Mouse (Mus musculus) T-cell, adult 2 months (primary cell): Measurements from ENCODE around the gene Vav3.
"Not testable (repeated sequence)": the region's sequence is repeated elsewhere in the genome, so short reads cannot be mapped to it uniquely, and the experiment has no call there.

Experiments
- DNase-seq: peaks from one replicate; pipeline ENCODE4 v3.0.0; 2022; ENCODE audit warnings: low spot score

The Vav3 gene

GRCm38 (mm10) chr3:109444077-109444476, 103.6 kb downstream of the Vav3 start:
- DNase-seq = no peak

DNA sequence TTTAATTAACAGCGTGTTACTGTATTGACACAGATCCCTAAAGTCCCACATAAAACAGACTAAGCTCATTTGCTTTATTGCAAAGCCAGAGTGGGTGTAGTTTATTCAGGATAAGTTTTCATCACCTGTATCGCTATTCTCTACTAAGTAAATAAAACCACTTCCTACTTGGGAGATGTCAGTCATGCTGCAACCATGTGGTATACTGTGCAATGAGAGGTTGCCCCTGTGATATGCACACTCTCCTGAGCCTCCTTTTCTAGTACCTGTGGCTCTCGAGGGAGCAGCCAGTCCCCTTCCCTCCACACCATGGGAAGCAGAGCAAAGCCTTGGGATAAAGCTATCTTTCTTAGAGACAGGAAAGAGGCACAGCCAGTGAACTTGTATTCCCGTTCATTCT, 106.5 kb downstream of the Vav3 start:
- no peak for DNase-seq

GRCm38 (mm10) chr3:109448249-109448648, 107.8 kb downstream of the Vav3 start:
- not testable (repeated sequence) for DNase-seq

DNA sequence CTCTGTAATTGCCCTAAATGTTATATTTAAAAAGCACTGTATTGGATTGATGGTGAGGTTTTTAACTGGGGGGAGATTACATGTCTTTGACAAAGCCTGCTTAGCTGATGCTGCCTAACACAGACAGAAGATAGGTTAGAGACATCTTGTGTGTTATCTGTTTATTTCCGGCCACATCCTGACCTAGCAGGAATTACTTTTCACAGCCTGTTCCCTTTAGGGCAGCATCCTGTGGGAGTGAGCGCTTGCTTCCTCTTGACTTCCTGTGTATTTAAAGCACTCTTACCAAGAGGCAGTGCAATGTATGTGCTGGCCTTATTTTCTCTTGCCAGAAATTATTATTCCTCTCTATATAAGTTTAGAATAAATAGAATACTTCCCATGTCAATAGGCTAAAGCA, 111.5 kb downstream of the Vav3 start:
- no peak for DNase-seq

GRCm38 (mm10) chr3:109454633-109455032, 114.2 kb downstream of the Vav3 start:
- peak; percentile 15 for DNase-seq

GRCm38 (mm10) chr3:109456340-109456739, 115.9 kb downstream of the Vav3 start:
- no peak for DNase-seq

GRCm38 (mm10) chr3:109463684-109464083, 123.2 kb downstream of the Vav3 start:
- DNase-seq = no peak

- DNase-seq = no peak
Measured at GRCm38 (mm10) chr3:109464600-109464999, 124.1 kb downstream of the Vav3 start.

- DNase-seq = no peak
Measured at GRCm38 (mm10) chr3:109466541-109466940, 126.1 kb downstream of the Vav3 start.

DNA sequence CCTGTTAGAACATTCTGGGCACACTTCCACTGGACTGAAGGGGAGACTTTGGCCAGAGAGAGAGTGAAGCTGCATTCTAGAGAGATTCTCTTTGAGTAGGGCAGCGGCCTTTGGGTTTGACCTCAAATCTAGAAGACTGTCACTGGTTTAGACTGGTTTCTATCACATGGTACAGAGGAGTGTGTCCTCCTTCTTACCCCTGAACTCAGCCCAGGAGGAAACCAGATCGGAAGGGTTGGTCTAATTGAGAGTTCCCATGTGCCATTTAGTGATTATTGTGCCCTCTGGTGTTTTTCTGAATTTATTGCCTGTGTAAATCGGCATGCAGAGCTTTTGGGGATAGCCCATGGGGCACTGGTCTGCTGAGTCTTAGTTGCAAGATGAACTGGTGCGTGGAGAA, 126.8 kb downstream of the Vav3 start:
- DNase-seq = peak; percentile 4

DNA sequence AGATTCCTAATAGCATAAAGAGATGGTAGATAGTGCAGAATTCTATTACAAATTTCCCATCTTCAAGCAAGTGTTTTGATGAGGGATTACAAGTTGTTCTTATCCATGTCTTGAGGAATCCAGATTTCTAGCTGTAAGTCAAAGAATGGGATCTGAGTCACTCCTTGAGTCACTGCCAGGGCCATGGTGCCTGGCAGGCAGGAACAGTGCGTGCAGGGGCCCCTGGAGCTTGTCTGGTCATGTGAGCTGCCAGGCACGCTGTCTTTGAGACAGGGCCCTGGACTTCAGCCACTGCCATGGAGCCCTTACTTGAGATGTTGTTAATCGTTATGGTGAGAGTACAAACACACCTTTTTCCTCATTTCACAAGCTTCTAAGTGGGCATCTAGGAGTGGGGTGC, 129.0 kb downstream of the Vav3 start:
- no peak for DNase-seq

- no peak for DNase-seq
Measured at GRCm38 (mm10) chr3:109470651-109471255, 130.3 kb downstream of the Vav3 start.

DNA sequence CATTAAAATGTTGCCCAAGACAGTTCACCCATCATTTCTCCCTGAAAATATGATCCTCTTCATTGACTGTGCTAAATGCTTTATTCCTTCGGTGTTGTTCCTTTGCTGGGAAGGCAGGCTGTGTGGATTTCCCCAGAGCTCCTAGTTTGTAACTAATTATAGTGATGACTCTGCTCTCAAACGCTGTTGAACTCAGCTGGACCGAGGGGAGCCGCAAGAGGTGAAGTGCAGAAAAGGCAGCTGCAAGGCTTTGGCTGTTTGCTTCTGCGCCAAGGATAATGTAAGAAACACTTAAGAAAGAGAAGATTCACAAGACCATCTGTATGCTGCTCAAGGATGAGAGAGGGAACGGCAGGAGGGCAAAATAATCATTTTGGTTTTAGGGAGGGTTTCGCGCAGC, 136.1 kb downstream of the Vav3 start:
- DNase-seq = no peak

- DNase-seq = no peak
Measured at GRCm38 (mm10) chr3:109478297-109478696, 137.8 kb downstream of the Vav3 start.

DNA sequence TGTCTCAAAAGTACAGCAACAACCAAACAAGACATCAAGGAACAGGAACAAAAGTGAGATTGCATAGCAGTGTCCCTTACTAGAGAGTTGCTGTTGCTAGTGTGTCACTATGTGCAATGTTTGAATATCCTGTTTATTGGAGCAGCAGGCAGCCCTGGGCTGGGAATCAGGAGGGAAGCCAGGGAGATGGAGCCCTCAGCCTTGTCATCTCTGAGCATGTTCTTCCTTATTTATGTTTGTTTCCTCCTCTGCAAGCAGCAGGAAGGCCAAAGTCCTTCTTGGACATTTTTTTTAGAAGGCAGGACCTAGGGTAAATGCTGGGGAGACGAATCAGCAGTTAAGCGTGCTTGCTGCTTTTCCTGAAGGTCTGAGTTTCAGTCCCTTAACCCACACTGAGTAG, 140.2 kb downstream of the Vav3 start:
- no peak for DNase-seq

GRCm38 (mm10) chr3:109486786-109487185, 146.3 kb downstream of the Vav3 start:
- no peak for DNase-seq

DNA sequence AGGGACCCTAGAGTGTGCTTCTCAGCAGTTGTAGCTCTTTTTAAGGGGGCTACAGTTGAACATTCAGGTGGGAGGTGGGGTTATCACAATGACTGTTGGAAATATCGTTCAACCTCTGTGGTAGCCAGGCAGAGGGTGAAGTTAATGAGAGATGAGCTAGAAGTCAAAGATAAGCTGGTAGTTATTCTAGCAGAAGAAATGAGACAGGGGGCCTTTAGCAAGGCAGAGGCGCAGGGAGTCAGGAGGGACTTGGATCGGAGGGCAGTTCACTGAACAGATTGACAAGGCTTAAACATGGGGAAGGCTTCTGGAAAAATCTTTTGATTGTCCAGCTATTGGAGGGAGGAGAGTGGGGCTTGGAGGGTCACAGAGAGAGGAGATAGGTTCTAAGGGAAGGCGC, 147.4 kb downstream of the Vav3 start:
- DNase-seq = no peak

DNA sequence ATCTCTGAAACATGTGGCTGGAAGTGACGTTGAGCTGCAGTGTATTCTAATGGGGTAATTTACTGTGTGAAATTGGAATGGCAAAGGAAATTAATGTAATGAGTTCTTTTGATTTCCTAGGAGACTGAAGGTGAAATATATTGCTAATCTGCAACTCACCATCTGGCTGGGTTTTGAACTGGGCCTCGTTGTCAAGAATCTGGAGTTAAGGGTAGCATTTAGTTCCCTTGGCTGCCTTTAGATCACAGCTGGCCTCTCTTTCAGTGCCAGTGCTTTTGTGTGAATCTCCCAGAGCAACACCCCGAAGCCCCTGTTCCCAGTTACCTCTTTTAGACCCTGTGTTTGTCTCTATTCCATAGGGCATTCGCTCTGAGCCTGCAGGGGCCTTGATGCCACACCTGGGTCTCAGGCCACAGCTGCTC, 148.3 kb downstream of the Vav3 start:
- no peak for DNase-seq

GRCm38 (mm10) chr3:109490561-109491296, 150.3 kb downstream of the Vav3 start:
- DNase-seq = no peak

DNA sequence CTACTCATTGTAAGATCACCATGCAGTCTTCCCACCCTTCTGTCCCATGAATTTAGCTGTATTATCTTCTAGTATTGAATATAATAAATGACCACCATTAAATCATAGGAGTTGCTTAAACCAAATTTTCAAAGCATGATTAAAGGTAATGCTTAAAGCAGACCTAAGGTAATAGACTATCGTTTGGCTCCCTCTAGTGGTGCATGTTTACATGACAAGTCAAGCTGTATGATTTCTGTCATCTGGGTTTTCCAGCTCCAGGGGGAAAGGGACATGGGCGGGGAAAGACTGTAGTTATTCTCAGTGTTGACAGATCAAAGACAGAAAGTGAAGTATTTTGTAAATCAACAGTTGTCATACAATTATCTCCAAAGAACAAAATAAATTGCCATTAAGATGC, 151.1 kb downstream of the Vav3 start:
- DNase-seq = peak; percentile 54

DNA sequence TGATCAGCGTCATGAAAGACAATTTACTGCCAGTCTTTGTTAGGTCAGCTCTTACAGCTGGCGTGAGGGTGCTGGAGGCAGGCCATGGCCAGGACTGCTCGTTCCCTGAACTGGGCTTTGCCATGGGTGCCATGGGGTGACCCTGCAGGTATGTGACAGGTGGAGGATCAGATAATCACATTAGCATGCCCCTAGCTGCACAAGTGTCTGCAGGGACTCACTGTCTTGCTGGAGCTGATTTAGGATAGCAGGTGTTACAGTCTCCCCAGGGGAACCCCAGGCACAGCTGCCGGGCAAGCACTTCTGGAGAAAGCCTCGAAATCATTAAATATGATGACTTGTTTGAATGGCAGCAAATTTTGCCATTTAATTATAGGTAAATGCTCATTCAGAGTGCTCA, 156.0 kb downstream of the Vav3 start:
- DNase-seq = no peak

- DNase-seq = no peak
Measured at GRCm38 (mm10) chr3:109497074-109497473, 156.6 kb downstream of the Vav3 start.

DNA sequence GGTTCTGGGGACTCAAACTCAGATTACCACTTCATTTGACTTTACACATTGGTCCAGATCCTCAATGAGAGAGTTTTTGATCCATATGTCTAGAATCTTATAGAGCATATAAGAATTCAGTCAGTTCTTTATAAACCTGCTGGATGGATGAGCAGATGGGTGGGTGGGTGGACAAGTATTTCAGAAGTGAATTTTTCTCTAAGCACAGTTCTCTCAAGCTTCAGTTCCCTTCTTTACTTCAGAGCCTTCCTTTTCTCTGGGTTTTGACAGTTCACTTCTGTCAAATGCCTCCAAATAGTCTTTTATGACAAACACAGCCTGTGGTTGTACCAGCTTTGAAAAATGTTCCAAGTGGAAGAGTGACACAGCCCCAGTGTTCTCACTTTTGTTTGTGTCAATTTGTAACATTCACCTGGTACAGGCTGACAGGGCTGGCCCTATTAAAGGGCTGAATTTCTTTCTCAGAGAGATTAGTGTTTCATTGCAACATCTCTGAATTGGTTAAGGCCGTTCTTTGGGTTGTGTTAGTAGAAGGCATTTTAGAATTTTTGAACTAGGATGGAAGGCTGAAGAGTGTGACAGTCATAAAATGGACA, 159.5 kb downstream of the Vav3 start:
- no peak for DNase-seq

GRCm38 (mm10) chr3:109509784-109510183, 169.3 kb downstream of the Vav3 start:
- DNase-seq = no peak
